Mouse (Mus musculus) left cerebral cortex, adult 8-10 months (tissue): ENCODE results near the gene Prdx5. TPM values are rescaled to one million over a fixed set of nuclear protein-coding genes. Genes with fewer than 3 reads are reported as not detected.
"Not testable (repeated sequence)": the region's sequence is repeated elsewhere in the genome, so short reads cannot be mapped to it uniquely, and the experiment has no call there.

Source experiments
- DNase-seq, 2 experiments: peaks; one replicate each; pipeline ENCODE4 v3.0.0; 2022; ENCODE audit warnings: low spot score in 2 of 2
- total RNA-seq, 4 experiments: library from RNA; stranded (reverse); gene quantifications; 2 replicates each; pipeline ENCODE4 v1.2.4; 2022

Prdx5 gene
- total RNA-seq, 4 experiments from 2014 or later: 294 to 374 (median 338) TPM

- not testable (repeated sequence) for DNase-seq
Observed at GRCm38 (mm10) chr19:6895608-6896305, 14.1 kb downstream of the Prdx5 start.

GRCm38 (mm10) chr19:6893731-6894451, 16.0 kb downstream of the Prdx5 start:
- DNase-seq: no peak

GRCm38 (mm10) chr19:6892512-6892911, 17.4 kb downstream of the Prdx5 start:
- DNase-seq: no peak

- DNase-seq: no peak
Observed at GRCm38 (mm10) chr19:6877965-6878364, 31.9 kb downstream of the Prdx5 start.

GRCm38 (mm10) chr19:6876799-6877198, 33.1 kb downstream of the Prdx5 start:
- DNase-seq: no peak

GRCm38 (mm10) chr19:6875834-6876233, 34.1 kb downstream of the Prdx5 start:
- DNase-seq: no peak

- DNase-seq: no peak
Observed at GRCm38 (mm10) chr19:6874257-6874656, 35.6 kb downstream of the Prdx5 start.

GRCm38 (mm10) chr19:6872701-6873100, 37.2 kb downstream of the Prdx5 start:
- DNase-seq: no peak

GRCm38 (mm10) chr19:6871574-6872271, 38.2 kb downstream of the Prdx5 start:
- no peak for DNase-seq

- DNase-seq: no peak
Observed at GRCm38 (mm10) chr19:6869355-6869754, 40.6 kb downstream of the Prdx5 start.

GRCm38 (mm10) chr19:6861451-6861850, 48.5 kb downstream of the Prdx5 start:
- DNase-seq: no peak

- DNase-seq: no peak
Observed at GRCm38 (mm10) chr19:6860706-6861105, 49.2 kb downstream of the Prdx5 start.

- no peak for DNase-seq
Observed at GRCm38 (mm10) chr19:6859971-6860370, 49.9 kb downstream of the Prdx5 start.

GRCm38 (mm10) chr19:6859032-6859651, 50.8 kb downstream of the Prdx5 start:
- no peak for DNase-seq

GRCm38 (mm10) chr19:6858031-6858430, 51.9 kb downstream of the Prdx5 start, which contains the start of gene Ccdc88b:
Gene Ccdc88b, minus strand, starts transcription at chr19:6858211.
- no peak for DNase-seq

GRCm38 (mm10) chr19:6857391-6858005, 52.4 kb downstream of the Prdx5 start:
- no peak for DNase-seq

- DNase-seq: no peak
Observed at GRCm38 (mm10) chr19:6857003-6857360, 52.9 kb downstream of the Prdx5 start.
